Mouse (Mus musculus) embryonic facial prominence, embryonic 15.5 days (tissue): Measurements from ENCODE around the gene Orai3. TPM values are rescaled to one million over a fixed set of nuclear protein-coding genes. Genes with fewer than 3 reads are reported as not detected.
"Not testable (repeated sequence)": the region's sequence is repeated elsewhere in the genome, so short reads cannot be mapped to it uniquely, and the experiment has no call there.

ENCODE experiments used
- ATAC-seq: fragments of 200-750 bp; cut with Nextera tagmentation; 2 replicates; pipeline ENCODE4 v1.8.0; 2017; ENCODE audit warnings: low read depth, moderate TSS enrichment; ENCODE audit not compliant: insufficient number of reproducible peaks, low FRiP score, low TSS enrichment
- H3K27ac ChIP-seq: fragments of 300-500 bp; sonication (generic); replicated peaks from 2 replicates; pipeline ENCODE4 v1.5.1; 2015; ENCODE audit warnings: mild to moderate bottlenecking, inconsistent platforms
- H3K27me3 ChIP-seq: fragments of 300-500 bp; sonication (generic); 2 replicates; pipeline ENCODE4 v1.6.1; 2015; ENCODE audit warnings: inconsistent platforms
- H3K36me3 ChIP-seq: fragments of 300-500 bp; sonication (generic); 2 replicates; pipeline ENCODE4 v1.6.1; 2015; ENCODE audit warnings: mild to moderate bottlenecking, inconsistent platforms
- H3K4me1 ChIP-seq: fragments of 300-500 bp; sonication (generic); 2 replicates; pipeline ENCODE4 v1.6.1; 2015; ENCODE audit warnings: inconsistent platforms
- H3K4me2 ChIP-seq: fragments of 300-500 bp; sonication (generic); replicated peaks from 2 replicates; pipeline ENCODE4 v1.6.1; 2015; ENCODE audit warnings: mild to moderate bottlenecking, inconsistent platforms
- H3K4me3 ChIP-seq: fragments of 300-500 bp; sonication (generic); replicated peaks from 2 replicates; pipeline ENCODE4 v1.5.1; 2015; ENCODE audit warnings: mild to moderate bottlenecking, inconsistent platforms
- H3K9ac ChIP-seq: fragments of 300-500 bp; sonication (generic); 2 replicates; pipeline ENCODE4 v1.6.1; 2015; ENCODE audit warnings: inconsistent platforms
- H3K9me3 ChIP-seq: fragments of 300-500 bp; sonication (generic); replicated peaks from 2 replicates; pipeline ENCODE4 v1.6.1; 2016; ENCODE audit warnings: inconsistent platforms
- WGBS: fragments of 180-500 bp; shearing (Covaris S2); methylation state at CpG from one replicate; pipeline ENCODE4 v1.1.7; 2015; 5-methylcytosine and 5-hydroxymethylcytosine counted together
- polyA plus RNA-seq: library from polyadenylated mRNA; unstranded; fragments of >200 nt; fragmentation: Nextera tagmentation; extraction: Ambion mirVana; gene quantifications from 2 replicates; pipeline ENCODE4 v1.2.1, GENCODE M21; 2015

The Orai3 gene
- polyA plus RNA-seq, 1 experiment from 2014 or later = 28.1 TPM

DNA sequence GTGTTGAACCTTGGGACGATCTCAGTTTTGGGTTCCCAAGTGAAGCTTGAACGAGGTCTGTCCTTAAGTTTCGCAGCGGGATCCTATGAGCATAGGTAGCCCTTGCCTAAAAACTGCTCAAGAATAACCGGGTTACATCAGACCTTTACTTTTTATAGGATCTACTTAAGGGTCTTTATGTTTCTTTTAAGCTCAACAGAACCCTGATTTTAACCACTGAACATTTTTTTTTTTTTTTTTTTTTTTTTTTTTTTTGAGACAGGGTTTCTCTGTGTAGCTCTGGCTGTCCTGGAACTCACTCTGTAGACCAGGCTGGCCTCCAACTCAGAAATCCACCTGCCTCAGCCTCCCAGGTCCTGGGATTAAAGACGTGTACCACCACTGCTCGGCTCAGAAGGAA, 6.2 kb downstream of the Orai3 start:
- peak overlapping the region; percentile 79 for H3K4me2 ChIP-seq
- H3K9me3 ChIP-seq, H3K27me3 ChIP-seq, ATAC-seq: not testable (repeated sequence)
- 69% methylated on average over 7 of the region's 7 CpGs for WGBS
- peak overlapping the region; percentile 83; the same call in 1 of the 2 replicates for H3K9ac ChIP-seq
- peaks cover 19% of the 10 kb centered on the region for H3K36me3 ChIP-seq
- peak overlapping the region; percentile 99; the same call in 1 of the 2 replicates for H3K27ac ChIP-seq
- peaks cover 32% of the 10 kb centered on the region for H3K4me1 ChIP-seq
- H3K4me3 ChIP-seq = peak overlapping the region; percentile 87

DNA sequence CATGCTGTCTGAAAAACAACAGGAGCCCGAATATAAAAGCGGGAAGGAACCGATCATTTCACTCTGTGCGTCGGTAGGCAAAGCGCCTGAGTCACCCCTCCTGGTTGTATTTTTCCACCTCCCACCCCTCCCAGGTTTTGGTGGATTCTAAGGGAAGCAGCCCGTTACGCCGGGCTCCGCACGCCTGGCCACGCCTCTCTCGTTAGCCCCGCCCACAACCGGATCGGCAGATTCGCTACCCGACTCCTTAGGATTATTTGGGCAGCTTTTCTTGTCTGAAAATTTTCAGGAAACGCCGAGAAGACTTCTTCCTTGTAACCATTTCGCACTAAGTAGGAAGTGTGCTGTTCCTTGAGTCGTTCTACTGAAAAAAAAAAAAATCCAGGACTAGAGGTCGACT, 6.8 kb downstream of the Orai3 start, which contains the start of gene Setd1a:
Gene Setd1a, plus strand, starts transcription at position 245 of the 400 bp plus-strand sequence.
- Histone ChIP-seq H3K9ac (peak within 1 kb of the TSS; percentile 83), H3K27ac (peak within 1 kb of the TSS; percentile 99), H3K27me3 (no peaks in the 10 kb centered on the region), H3K4me1 (peaks cover 26% of the 10 kb centered on the region), H3K4me3 (peak within 1 kb of the TSS; percentile 87), H3K9me3 (no peaks in the 10 kb centered on the region), H3K36me3 (peaks cover 25% of the 10 kb centered on the region), H3K4me2 (peak within 1 kb of the TSS; percentile 79)
- ATAC-seq = peak; percentile 78
- under 1% methylated on average over 23 of the region's 23 CpGs for WGBS

DNA sequence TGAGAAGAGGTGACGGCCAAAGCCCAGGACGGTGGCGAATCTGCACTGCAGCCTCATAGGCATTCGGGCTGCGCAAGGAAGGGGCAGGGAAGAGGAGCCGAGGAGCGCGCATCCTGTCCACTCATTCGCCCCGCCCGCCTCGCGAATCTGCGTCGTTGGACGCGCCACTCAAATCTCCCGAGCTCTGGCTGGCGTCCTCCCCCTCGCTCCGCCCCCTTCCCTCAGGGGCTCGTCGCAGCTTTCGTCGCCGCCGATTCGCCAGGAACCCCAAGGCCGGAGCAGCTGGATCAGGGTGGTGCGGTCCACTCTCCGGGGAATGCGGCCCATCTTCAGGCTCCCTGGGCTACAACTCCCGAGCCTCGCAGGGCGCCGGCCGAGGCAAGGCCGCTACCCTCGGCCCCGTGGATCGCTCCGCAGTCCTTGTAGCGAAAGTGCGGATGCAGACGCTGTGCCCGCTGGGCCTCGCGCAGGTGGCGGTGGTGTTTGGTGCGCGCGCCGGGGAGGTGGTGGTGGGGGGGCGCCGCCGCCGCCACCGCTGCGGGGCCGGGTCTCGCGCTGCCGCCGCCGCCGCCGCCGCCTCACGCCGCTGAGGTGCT, 7.4 kb downstream of the Orai3 start:
- peaks cover 31% of the 10 kb centered on the region for H3K36me3 ChIP-seq
- peak; percentile 90 for ATAC-seq
- peaks cover 24% of the 10 kb centered on the region for H3K4me1 ChIP-seq
- peak overlapping the region; percentile 79 for H3K4me2 ChIP-seq
- no peaks in the 10 kb centered on the region for H3K27me3 ChIP-seq
- peak overlapping the region; percentile 83 for H3K9ac ChIP-seq
- under 1% methylated on average over 69 of the region's 70 CpGs for WGBS
- no peaks in the 10 kb centered on the region for H3K9me3 ChIP-seq
- H3K4me3 ChIP-seq = peak overlapping the region; percentile 87
- peak overlapping the region; percentile 99 for H3K27ac ChIP-seq

DNA sequence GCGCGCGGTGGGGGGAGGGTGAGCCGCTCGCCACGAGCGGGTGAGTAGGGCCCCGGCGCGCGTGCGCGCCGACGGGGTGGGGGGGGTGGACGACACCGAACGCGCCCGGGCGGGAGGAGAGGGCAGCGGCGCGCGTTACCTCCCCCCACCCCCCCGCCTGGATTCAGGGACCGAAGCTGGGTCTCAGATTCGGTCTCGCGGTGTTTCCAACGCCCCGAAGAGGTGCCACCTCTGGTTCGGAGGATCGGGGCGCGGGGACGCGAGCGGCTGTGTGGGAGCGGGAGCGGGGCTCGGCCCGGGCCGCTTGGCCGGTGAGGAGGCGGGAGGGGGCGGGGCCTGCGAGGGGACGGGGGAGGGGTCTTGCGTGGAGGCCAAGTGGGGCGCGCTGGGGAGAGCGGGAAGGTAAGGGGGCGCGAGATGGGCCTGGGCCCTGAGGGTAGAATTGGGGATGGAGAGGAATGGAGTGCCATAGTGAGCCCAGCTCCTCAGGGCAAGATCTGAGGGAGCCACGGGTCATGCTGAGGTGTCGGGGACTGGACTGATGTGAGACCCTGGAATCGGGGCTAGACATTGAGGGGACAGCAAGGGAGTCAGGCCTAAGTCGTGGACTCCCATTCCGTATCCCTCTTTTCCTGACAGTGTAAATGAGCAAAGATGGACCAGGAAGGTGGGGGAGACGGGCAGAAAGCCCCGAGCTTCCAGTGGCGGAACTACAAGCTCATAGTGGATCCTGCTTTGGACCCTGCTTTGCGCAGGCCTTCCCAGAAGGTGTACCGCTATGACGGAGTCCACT, 8.1 kb downstream of the Orai3 start:
- H3K36me3 ChIP-seq = peaks cover 38% of the 10 kb centered on the region
- no peaks in the 10 kb centered on the region for H3K27me3 ChIP-seq
- peak overlapping the region; percentile 83 for H3K9ac ChIP-seq
- peak overlapping the region; percentile 99 for H3K27ac ChIP-seq
- no peaks in the 10 kb centered on the region for H3K9me3 ChIP-seq
- ATAC-seq = peak; percentile 51
- 2% methylated on average over 62 of the region's 66 CpGs for WGBS
- H3K4me2 ChIP-seq = peak overlapping the region; percentile 79
- peaks cover 24% of the 10 kb centered on the region for H3K4me1 ChIP-seq
- peak overlapping the region; percentile 87 for H3K4me3 ChIP-seq

DNA sequence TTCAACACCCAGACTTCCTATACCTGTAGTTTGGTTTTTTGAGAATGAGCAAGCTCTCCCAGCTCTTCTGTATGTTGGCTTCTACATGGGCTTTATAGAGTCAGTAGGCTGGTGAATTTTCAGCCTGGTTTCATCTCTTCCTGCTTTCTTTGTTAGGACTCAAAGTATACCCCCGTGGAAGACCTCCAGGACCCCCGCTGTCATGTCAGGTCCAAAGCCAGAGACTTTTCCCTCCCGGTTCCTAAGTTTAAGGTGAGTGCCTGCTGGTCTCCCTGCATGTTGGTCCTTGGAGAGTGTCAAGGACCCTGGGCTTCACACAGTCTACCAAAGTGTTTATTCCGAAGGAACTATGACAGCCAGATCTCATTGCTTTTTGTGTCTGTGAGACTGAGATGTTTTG, 8.7 kb downstream of the Orai3 start:
- 78% methylated on average over 4 of the region's 4 CpGs for WGBS
- Histone ChIP-seq H3K9ac (peak overlapping the region; percentile 83), H3K9me3 (no peaks in the 10 kb centered on the region), H3K36me3 (peaks cover 41% of the 10 kb centered on the region), H3K4me2 (peak overlapping the region; percentile 79), H3K4me3 (peak overlapping the region; percentile 87), H3K27me3 (no peaks in the 10 kb centered on the region), H3K4me1 (peaks cover 24% of the 10 kb centered on the region), H3K27ac (no peak overlapping the region)
- no peak for ATAC-seq

DNA sequence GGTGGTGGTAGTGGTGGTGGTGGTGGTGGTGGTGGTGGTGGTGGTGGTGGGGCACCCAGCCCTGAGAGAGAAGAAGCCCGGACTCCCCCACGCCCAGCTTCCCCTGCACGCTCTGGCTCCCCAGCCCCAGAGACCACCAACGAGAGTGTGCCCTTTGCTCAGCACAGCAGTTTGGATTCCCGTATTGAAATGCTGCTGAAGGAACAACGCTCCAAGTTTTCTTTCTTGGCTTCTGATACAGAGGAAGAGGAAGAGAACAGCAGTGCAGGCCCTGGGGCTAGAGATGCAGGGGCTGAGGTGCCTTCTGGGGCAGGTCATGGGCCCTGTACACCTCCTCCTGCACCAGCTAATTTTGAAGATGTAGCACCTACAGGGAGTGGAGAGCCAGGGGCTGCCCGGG, 15.7 kb downstream of the Orai3 start, which contains the start of gene Gm49388:
Gene Gm49388, plus strand, starts transcription at position 301 of the 400 bp plus-strand sequence.
- Histone ChIP-seq H3K9ac (no peak within 1 kb of the TSS), H3K9me3 (no peaks in the 10 kb centered on the region), H3K27ac (no peak within 1 kb of the TSS), H3K4me1 (no peaks in the 10 kb centered on the region), H3K27me3 (no peaks in the 10 kb centered on the region), H3K4me2 (no peak within 1 kb of the TSS), H3K36me3 (peaks cover 97% of the 10 kb centered on the region), H3K4me3 (no peak within 1 kb of the TSS)
- WGBS = 89% methylated on average over 7 of the region's 7 CpGs
- ATAC-seq = no peak

DNA sequence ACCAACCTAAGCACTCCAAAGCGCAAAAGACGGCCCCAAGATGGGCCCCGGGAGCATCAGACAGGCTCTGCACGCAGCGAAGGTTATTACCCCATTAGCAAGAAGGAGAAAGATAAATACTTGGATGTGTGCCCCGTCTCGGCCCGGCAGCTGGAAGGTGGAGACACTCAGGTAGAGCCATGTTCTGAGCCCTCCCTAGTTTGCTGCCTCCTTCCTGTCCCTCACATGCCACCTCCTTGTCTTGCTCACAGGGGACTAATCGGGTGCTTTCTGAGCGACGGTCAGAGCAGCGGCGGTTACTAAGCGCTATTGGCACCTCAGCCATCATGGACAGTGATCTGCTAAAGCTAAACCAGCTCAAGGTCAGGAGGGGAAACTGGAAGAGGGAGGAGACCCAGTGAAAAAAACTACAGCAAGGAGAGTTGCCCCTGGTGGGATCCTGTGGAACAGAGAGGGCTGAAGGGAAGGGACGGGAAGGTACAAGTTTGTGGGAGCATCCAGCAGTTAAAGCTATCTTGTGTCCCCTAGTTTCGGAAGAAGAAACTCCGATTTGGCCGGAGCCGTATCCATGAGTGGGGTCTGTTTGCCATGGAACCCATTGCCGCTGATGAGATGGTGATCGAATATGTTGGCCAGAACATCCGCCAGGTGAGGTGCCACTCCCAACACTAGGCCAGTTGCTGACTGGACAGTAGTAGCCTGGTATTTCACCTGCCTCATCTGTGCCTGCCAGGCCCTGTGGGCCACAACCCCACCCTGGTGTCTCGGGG, 27.6 kb downstream of the Orai3 start:
- Histone ChIP-seq H3K4me3 (no peak overlapping the region), H3K4me1 (peaks cover 14% of the 10 kb centered on the region), H3K27me3 (no peaks in the 10 kb centered on the region), H3K36me3 (peaks cover 83% of the 10 kb centered on the region), H3K9me3 (no peaks in the 10 kb centered on the region), H3K4me2 (no peak overlapping the region), H3K9ac (no peak overlapping the region), H3K27ac (no peak overlapping the region)
- WGBS = 89% methylated on average over 23 of the region's 23 CpGs
- ATAC-seq = no peak

DNA sequence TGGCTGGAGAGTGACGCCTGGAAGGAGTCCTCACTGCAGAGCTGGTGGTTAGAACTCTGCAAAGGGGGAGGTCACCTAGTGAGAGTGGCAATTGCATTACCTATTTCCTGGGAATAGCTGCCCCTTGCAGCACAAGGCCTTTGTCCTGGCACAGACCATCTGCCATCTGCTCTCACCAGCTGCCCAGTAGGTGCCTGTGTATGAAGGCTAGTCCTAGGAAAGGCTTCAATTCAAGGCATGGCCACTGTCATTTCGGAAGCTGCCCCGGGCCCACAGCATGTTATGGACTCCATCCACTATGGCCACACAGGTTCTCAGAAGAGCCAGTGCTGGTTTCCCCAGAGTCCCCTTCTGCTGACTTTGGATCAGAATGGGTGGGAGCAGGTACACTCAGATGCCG, 29.0 kb downstream of the Orai3 start:
- ATAC-seq = no peak
- Histone ChIP-seq H3K4me2 (no peak overlapping the region), H3K9me3 (no peaks in the 10 kb centered on the region), H3K27me3 (no peaks in the 10 kb centered on the region), H3K9ac (no peak overlapping the region), H3K4me1 (peaks cover 14% of the 10 kb centered on the region), H3K27ac (no peak overlapping the region), H3K36me3 (peaks cover 82% of the 10 kb centered on the region), H3K4me3 (no peak overlapping the region)
- WGBS = 87% methylated on average over 4 of the region's 4 CpGs

DNA sequence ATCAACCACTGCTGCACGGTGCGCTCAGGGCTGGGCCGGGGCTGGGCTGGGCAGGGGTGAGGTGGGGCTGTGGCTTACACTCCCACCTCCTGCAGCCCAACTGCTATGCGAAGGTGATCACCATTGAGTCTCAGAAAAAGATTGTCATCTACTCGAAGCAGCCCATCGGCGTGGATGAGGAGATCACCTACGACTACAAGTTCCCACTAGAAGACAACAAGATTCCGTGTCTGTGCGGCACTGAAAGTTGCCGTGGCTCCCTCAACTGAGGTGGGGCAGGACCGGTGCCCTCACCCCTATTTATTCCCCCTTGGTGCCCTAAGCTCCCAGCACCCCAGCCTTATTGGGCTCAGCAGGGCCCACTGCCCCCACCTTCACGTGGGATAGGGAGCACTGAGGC, 29.6 kb downstream of the Orai3 start:
- no peaks in the 10 kb centered on the region for H3K9me3 ChIP-seq
- no peak overlapping the region for H3K4me2 ChIP-seq
- H3K27ac ChIP-seq = no peak overlapping the region
- peaks cover 14% of the 10 kb centered on the region for H3K4me1 ChIP-seq
- no peak overlapping the region for H3K9ac ChIP-seq
- H3K36me3 ChIP-seq = peaks cover 81% of the 10 kb centered on the region
- WGBS = 90% methylated on average over 13 of the region's 13 CpGs
- H3K27me3 ChIP-seq = no peaks in the 10 kb centered on the region
- no peak overlapping the region for H3K4me3 ChIP-seq
- no peak for ATAC-seq

DNA sequence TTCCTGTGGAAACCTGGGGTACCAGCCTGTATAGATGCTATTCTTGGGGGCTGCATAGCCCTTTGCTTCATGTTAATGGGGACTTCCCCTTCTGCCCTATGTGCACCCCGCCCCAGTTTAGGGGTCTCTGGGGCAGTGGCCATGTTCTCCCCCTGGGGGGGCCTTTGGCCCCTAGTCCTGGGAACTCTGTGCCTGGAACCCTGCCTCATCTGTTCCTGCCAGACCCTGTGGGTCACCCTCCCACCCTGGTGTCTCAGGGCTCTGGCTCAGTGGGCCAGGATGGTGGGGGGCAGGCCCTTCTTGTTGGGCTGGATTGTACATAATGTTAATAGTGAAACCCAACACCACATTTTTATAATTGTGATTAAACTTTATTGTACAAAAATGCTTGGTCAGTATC, 30.1 kb downstream of the Orai3 start:
- Histone ChIP-seq H3K9me3 (no peaks in the 10 kb centered on the region), H3K4me3 (no peak overlapping the region), H3K27me3 (no peaks in the 10 kb centered on the region), H3K9ac (no peak overlapping the region), H3K4me1 (peaks cover 14% of the 10 kb centered on the region), H3K4me2 (no peak overlapping the region), H3K36me3 (peaks cover 83% of the 10 kb centered on the region), H3K27ac (no peak overlapping the region)
- 88% methylated on average over 1 of the region's 1 CpGs for WGBS
- no peak for ATAC-seq

DNA sequence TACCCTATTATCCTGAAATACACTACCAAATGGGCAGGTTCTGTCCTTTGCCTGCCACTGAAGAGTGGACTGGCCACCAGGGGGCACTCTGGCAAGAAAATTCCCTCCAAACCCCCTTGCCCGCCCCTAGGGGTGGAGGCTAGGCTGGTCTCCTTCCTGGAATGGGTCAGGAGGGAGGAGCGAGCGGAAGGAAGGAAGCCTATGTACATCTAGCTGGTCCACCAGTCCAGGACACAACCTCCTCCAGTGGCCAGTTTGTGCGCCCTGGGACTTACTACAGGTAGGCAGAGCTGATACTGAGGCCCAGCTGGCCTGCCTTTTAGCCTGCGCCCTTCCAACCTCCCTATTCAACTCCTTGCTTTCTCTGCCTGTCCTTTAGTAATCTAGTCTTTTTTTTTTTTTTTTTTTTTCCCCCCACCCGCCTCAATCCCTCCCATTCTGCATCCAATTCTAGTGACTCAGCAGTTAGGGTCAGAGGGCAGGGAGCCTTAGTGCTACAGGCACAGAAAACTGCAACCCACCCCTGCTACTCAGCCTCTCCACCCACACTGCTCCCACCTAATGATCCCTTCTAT, 30.9 kb downstream of the Orai3 start, which contains the start of gene Hsd3b7:
Gene Hsd3b7, plus strand, starts transcription at position 170 of the 575 bp plus-strand sequence.
- Histone ChIP-seq H3K27ac (peak within 1 kb of the TSS; percentile 69), H3K4me2 (peak within 1 kb of the TSS; percentile 49), H3K36me3 (peaks cover 75% of the 10 kb centered on the region), H3K27me3 (no peaks in the 10 kb centered on the region), H3K4me1 (peaks cover 14% of the 10 kb centered on the region), H3K4me3 (peak within 1 kb of the TSS; percentile 35), H3K9ac (no peak within 1 kb of the TSS), H3K9me3 (no peaks in the 10 kb centered on the region)
- peak; percentile 79 for ATAC-seq
- WGBS = 22% methylated on average over 6 of the region's 6 CpGs
